Mouse (Mus musculus) ovary, postnatal 10 days (tissue): ENCODE results near the gene Bag3.
"Not testable (repeated sequence)": the region's sequence is repeated elsewhere in the genome, so short reads cannot be mapped to it uniquely, and the experiment has no call there.

Experiments
- DNase-seq: peaks from one replicate; pipeline ENCODE4 v3.0.0; 2022; ENCODE audit warnings: low spot score

The Bag3 gene

DNA sequence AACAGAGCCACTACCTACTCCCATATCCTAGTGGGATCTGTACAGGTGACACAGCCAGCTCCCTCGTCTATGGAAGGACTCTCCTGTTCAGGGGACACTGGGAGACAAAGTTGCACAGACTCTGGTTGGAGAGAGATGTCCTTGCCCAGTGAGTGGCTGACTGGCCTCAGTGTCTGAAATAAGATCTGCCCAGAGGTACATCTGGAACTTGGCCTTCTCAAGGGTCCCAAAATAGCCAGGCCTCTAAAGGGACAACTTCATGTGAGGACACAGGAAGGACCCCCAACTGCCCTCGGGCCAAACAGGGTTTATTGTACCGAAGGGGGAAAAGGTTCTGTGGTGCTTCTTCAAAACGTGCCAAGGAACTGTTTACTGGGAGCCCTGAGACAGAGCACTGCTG lies 14.8 kb downstream of the Bag3 start:
- no peak for DNase-seq

DNA sequence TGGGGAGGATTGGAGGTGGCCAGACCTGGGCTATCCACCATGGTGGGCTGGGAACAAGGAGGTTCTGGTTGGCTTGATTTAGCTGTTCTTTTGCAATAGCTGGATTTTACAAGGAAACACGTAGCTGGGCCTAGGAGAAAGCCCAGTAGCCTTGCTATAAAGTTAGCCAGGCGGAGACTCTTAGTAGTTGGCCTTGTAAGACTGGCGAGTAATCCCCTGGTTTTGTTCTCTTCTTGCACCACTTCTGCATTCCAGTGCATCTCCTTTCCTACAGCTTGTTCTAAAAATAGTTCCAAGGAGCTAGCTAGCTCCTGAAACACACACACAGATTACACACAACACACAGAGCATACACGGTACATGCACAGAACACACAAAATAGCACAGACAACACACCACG lies 15.4 kb downstream of the Bag3 start:
- DNase-seq: no peak

DNA sequence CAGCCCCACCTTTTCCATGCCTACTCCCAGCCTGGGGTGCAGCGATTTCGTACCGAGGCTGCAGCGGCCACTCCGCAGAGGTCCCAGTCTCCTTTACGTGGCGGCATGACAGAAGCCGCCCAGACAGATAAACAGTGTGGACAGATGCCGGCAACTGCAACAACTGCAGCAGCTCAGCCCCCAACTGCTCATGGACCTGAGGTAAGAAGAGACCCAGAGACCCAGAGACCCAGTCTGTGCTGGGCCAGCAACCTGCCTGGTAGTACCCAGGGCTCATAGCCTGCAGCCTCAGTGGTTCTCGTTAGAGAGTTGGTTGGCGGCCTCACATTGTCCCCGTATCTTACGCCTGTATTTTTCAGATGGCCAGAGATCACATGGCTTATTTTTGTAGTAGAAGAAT lies 16.7 kb downstream of the Bag3 start:
- DNase-seq: no peak

DNA sequence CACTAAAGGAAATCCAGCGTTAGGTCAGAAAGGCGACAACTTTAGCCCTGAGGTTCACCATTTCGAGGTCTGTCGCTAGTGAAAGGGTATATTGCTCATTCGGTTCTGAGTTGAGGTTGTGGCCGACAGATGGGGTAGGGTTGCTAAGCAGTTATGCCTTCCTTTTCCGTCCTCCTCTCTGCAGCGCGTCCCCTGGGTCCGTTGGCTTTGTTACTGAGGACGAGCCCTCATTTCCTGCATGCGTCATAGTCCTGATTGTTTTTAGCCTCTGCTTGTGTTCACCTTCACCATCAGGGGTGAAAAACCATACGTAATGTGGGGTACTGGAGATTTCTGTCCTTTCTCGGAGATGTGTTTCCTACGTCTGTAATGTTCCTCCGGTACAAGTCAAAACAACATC lies 17.3 kb downstream of the Bag3 start:
- DNase-seq: no peak

DNA sequence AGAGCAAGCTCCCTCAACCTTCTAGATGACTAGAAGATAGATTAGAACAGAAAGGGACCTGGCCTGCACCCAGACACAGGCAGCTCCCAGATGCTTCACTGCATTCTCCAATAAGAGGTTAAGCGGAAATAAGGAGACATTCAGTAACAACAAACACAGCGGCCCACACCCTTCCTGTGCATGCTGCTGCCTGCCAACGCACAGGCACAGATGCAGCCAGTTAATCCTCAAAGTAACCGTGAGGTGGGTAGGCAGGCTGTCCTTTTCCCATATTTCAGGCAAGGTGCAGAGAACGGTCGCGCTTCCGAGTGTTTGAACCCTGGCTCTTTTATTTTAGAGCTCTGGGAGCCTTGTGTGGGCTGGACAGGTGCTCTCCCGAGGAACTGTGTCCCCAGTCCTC lies 17.8 kb downstream of the Bag3 start:
- no peak for DNase-seq

DNA sequence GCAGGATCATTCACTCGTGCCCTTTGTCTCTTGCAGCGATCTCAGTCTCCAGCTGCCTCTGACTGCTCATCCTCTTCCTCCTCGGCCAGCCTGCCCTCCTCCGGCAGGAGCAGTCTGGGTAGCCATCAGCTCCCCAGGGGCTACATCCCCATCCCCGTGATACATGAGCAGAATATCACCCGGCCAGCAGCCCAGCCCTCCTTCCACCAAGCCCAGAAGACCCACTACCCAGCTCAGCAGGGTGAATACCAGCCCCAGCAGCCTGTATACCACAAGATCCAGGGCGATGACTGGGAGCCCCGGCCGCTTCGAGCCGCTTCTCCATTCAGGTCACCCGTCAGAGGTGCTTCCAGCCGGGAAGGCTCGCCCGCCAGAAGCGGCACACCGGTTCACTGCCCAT lies 18.4 kb downstream of the Bag3 start:
- no peak for DNase-seq

DNA sequence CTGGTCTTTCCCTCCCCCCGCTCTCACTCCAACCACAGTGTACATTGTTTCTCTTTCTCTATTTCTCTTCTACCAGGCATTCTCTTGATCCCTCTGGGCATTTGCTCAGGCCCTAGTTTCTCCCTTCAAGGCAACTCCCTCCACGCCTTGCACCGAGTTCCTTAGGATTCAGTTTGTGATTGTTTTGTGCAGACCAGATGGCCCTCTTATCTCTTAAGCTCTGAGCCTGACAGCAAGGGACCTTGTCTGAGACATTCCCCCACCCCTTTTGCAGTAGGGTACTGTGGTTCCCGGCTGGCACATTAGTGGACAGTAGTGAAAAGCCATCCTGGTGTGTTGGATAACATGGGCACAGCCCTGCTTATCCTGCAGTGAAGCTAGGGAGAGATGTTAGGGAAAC lies 19.1 kb downstream of the Bag3 start:
- DNase-seq: no peak

DNA sequence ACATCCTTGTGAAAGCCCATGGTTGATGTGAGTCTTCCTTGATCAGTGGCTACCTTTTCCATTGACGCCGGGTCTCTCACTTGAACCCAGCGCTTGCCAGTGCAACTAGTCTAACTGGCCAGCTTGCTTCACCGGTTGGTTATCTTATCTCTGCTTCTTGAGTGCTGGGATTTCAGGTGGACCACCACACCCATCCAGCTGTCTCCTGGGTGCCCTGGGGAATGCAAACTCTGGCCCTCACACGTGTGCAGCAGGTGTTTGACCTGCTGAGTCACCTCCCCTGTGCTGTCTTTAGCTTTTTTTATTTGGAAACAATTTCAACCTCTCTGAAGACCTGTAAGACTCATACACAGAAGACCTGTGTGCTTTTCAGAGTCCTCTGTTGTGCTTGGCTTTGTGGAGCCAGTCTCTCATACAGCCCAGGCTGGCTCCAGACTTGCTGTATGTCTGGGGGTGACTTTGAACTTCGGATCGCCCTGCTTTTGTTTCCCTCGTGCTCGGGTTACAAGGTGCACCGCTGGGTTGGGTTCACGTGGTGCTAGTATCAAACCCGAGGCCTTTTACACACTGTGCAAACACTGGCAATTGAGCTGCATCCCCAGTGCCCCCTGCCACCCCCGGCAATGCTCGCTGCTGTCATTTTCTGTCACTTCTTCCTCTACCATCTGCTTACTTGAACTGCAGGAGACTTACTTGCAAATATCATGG lies 19.9 kb downstream of the Bag3 start:
- no peak for DNase-seq

DNA sequence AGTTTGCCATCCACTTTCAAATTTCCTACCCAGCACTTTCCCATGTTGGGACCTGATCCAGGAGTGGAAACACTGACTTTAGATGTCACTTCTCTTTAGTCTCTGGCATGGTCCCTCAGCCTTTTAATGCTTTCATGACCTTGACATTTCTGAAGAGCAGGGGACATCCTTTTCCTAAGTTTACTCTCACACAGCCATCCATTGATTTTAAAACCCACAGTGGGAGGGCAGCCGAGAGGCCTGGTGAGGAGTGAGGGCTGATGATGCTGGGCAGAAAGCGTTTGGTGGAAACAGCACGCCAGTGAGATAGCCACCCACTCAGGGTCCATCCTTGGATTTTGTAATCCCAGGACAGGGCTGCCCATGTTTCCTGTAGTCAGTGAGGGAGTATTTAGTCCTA lies 20.5 kb downstream of the Bag3 start:
- DNase-seq: no peak

DNA sequence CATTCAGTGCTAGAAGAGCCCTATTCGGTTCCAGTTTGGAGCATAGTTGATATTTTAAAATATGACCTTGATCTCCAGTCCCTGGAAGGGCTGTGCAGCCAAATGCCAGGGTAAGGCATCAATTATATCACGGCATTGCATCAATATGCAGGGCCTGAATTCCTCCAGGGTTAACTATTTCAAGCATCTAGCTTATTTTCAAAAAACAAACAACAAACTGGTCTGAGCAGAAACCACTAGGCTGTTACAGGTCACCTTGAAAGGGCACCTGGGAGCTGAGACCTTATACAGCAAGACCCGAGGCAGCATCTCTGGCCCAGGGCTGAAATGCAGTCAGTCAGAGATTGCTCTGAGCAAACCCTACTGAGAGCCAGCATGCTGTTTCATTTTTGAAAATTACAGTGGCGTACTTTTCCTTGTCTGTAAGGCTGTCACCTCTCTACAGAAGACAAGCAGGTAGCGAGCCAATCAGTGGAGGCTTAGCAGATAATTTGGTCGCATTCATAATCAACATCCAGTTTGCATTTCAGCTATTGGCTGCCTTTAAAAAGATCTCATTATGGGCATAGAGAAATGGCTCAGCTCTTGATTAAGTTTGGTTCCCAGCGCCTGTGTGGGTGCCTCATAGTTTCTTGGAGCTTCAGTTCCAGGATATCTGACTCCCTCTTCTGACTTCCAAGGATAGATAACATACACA lies 21.3 kb downstream of the Bag3 start:
- DNase-seq: no peak

DNA sequence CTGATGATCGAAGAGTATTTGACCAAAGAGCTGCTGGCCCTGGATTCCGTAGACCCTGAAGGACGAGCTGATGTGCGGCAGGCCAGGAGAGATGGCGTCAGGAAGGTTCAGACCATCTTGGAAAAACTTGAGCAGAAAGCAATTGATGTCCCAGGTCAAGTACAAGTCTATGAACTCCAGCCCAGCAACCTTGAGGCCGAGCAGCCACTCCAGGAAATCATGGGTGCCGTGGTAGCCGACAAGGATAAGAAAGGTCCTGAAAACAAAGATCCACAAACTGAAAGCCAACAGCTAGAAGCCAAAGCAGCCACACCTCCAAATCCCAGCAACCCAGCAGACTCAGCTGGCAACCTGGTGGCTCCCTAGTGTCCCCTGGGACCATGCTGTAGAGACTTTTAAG lies 22.6 kb downstream of the Bag3 start:
- DNase-seq: no peak

DNA sequence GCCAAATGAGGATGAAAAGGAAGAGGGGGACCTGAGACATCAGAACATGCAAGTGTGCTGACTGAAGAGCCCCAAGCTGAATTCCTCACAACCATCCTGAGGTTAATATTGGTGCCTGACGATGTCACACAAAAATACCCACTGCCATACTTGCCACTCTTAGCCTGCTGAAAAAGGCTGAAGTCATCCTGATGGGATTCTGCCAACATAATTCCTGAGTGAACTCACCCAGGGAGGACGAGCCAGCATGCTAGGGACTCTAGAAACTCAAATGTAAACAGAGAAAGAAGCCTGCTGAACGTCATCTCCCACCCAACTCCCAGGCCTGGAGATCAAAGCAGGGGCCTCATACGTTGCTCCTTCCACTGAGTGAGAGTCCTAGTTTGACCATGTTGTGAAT lies 25.7 kb downstream of the Bag3 start:
- DNase-seq: no peak

DNA sequence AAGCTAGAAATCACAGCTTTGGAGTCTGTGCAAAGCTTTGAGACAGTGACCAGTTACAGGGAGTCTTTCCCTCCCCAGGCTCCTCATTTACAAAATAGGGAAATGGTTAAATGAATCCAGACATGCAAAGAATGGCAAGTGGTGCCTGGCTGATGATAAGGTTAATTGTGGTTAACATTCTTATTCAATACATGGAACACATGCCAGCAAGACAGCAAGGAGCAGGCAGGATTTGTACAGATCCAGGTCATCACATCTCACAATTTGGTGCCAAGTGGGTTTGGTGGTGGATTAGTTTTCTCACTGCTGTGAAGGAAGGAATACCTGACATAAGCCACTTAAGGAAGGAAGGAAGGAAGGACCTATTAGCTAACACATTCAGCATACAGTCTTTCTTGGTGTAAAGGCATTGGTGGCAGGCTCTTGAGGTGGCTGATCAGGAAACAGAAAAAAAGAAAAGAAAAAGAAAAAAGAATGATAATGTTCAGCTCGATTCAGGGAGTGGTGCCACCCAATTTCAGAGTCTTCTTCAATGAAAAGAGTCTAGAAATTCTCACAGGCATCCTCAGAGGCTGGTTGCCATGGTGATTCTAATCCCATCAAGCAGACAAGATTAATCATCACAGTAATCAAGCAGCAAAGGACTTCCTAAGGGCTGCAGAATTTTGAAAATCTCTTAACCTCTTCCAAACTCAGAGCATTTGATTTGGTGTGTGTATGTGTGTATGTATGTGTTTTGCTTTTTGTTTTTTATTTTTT lies 27.1 kb downstream of the Bag3 start:
- no peak for DNase-seq

DNA sequence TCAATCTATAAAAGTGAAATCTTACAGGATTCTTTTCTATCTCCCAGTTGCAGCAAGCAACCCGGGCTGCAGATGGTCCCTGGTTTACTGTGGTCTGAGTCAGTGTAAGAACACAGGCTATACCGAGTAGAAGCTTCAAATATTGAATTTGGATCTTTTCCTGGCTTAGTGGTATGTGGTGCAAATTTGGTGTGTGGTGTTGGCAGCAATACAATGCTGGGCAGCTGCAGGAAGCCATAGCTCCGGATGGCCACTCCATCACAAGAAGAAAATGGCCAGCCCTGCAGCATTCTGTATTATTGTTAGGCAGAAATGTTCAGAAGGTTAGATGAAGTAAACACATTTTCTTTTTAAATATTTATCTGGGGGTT lies 27.7 kb downstream of the Bag3 start:
- DNase-seq: no peak

DNA sequence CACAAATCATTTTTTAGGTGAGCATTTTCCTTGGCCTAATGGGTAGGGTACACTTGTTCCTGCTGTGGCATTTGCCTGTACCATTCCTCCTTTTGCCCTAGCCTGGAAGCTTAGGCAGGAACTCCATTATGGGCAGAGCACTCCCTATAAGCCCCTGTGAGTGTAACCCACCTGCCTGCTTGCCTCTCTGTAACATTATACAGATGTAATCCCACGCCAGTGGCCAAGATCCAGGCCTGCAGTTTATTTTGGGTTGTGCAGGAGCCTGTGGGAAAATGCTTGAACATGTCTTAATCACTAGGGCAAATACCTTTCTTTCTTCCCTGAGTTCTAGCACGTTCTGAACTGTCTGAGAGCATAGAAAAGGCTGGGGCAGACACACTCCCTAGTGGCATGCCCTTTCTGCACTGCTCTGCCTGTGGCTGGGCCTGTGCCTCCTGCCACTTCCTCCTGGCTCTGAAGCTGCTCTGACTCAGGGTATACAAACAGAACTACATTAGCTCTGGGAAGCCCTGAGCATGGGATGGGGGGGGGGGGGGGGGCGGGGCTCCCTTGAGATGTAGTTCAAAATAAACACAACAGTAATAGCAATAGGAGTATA lies 29.8 kb downstream of the Bag3 start:
- DNase-seq: no peak

DNA sequence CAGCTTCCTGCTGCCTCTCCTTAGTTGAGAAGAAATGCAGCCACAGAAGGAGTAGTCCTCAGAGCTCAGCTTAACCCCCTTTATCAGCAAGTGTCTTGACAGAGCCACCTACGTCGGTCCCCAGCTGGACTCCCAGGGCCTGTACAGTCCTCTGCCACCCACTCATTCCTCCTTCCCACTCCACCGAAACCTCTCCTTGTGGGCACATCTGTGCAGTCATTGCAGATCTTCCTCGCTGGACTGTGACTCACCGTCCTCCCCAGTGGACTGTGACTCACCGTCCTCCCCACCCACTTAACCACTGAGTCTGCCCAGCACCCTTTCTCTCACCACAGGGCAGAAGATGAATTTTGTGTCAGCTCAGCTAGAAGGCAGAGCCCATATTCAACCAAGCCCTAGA lies 31.1 kb downstream of the Bag3 start:
- no peak for DNase-seq

DNA sequence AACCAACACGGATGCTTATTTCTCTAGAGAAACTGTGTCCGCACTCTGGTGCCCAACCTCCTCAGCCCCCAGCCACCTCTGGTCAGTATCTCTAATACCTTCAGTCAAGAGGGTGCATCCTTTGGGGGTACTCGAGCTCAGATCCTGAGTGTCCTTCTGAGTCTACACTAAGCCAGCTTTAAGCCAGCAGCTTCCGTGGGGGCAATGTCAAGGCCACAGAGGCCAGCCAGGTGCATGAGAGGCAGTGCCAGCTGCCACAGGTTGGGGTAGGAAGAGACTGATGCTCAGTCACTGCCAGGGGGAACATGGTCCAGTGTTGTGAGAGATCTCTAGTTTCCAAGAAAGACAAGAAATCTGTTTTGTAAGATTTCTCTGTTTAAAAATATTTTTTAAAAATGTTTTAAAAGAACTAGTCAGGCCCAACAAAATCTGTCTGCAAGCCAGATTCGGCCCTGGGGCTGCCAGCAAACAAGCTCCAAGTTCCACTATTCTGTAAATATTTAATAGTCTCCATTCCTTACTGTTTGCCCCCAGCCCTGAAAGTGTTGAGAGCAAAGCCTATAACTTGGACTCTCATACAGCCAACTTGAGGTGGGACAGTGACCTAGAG lies 31.8 kb downstream of the Bag3 start:
- DNase-seq: no peak

DNA sequence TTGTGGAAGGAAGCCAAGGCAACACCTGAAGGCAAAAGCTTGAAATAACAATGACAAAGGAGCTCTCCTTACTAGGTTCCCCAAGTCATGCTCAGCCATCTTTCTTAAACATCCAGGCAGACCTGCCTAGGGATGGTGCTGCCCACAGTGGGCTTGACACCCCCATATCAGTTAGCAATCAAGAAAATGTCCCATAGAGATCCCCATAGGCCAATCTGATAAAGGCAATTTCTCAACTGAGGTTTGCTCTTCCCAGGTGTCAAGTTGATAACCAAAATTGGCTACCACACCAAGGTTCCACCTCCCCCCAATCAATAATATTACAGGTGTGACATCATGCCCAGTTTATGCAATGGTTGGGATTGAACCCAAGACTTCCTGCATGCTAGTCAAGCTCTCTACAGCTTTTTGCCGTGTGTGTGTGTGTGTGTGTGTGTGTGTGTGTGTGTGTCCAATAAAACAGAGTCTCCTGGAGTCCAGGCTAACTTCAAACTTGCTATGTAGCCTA lies 33.6 kb downstream of the Bag3 start:
- no peak for DNase-seq

DNA sequence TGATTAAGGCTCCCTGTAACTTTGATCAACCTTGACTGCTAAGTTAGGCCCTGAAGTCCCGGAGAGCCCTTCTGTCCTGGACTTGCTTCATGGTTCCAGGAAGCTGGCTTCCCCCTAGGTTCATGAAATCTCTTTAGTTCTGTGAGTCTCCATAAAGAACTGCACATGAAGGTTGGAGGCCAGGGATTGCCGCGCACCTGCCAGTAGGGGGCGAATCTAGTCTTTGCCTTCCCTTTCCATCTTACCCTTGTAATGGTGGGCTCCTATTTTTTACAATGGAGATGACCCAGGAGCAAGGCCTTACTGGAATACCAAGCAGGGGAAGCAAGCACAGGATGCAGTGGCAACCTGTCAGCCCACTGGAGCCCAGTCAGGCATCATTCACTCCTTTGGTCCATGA lies 40.0 kb downstream of the Bag3 start:
- DNase-seq: no peak

DNA sequence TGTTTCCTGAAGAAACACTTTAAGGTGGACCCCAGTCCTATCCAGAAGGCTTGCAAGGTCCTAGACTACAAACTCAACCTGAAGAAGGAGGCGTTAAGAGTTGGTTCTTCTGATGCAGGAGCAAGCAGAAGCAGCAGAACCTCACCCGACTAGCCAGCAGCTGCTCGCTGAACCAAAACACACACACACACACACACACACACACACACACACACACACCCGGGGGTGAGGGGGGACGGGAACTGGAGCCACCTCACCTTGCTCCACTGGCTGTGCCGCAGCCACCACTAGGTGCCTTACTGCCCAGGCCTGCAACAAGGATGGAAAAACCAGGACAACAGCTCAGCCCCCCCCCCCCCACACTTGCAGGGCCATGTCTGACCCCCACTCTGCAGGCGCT lies 42.9 kb downstream of the Bag3 start:
- no peak for DNase-seq

DNA sequence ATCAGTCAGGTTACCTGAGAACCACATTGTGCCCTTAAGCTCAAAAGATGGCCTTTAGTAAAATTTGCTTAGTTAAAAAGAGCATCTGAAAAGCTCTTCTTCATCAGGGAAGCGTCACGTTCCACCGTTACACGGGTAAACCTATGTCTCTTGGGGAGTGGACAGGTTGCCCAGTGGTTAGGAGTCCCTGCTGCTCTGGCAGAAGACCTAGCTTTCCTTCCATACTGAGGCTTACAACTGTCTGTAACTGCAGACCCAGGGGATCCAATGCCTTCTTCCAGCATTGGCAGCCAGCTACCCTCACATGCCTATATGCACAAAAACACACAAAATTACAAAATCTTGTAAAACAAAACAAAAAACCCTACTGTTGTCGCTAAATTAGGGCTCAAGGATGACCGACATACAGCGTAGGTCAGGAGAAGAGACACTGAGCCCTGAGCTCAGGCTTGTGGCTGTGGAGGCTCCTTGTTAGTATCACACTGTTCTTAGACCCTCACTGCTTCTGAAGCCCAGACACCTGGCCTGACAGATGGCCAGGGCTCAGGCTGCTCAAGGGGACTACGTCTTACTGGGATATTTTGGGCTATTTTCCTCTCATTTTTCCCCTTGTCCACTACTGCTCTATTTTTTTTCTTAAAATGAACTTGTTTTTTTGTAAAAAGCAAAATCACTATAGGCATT lies 44.3 kb downstream of the Bag3 start:
- DNase-seq: no peak

DNA sequence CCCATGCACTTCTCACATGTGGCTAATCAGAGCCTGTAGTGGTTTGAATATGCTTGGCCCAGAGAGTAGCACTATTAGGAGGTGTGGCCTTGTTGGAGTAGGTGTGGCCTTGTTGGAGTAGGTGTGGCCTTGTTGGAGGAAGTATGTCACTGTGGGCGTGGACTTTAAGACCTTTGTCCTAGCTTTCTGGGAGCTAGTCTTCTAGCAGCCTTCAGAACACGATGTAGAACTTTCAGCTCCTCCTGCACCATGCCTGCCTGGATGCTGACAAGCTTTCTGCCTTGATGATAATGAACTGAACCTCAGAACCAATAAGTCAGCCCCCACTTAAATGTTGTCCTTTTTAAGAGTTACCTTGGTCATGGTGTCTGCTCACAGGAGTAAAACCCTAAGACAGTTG lies 46.0 kb downstream of the Bag3 start:
- not testable (repeated sequence) for DNase-seq
